Mouse (Mus musculus) heart, embryonic 14.5 days (tissue): Measurements from ENCODE around the gene Rgp1. TPM values are rescaled to one million over a fixed set of nuclear protein-coding genes. Genes with fewer than 3 reads are reported as not detected.
"Not testable (repeated sequence)": the region's sequence is repeated elsewhere in the genome, so short reads cannot be mapped to it uniquely, and the experiment has no call there.

Experiments used
- ATAC-seq: fragments of 200-750 bp; cut with Nextera tagmentation; 2 replicates; pipeline ENCODE4 v1.8.0; 2017; ENCODE audit warnings: low read depth, moderate TSS enrichment; ENCODE audit not compliant: insufficient number of reproducible peaks, insufficient read depth, low FRiP score
- H3K27ac ChIP-seq, 2 experiments: fragments of 200-500 bp in 1 of 2; fragments of 300-500 bp in 1 of 2; sonication (generic) in 1 of 2; replicated peaks in 1 of 2; 2 replicates each; pipeline ENCODE4 v1.5.1; 2012 to 2014; ENCODE audit warnings: low read depth in 2 of 2, low read length in 2 of 2, control low read depth in 1 of 2, mild to moderate bottlenecking in 1 of 2, mixed read lengths in 1 of 2; ENCODE audit not compliant: control insufficient read depth in 1 of 2, insufficient read depth in 1 of 2
- H3K27me3 ChIP-seq: fragments of 300-500 bp; sonication (generic); 2 replicates; pipeline ENCODE4 v1.6.1; 2014; ENCODE audit warnings: mild to moderate bottlenecking, low read length, control low read depth; ENCODE audit not compliant: control insufficient read depth, insufficient read depth
- H3K36me3 ChIP-seq: fragments of 300-500 bp; sonication (generic); 2 replicates; pipeline ENCODE4 v1.6.1; 2014; ENCODE audit warnings: mild to moderate bottlenecking, control low read depth, low read length, mixed read lengths; ENCODE audit not compliant: control insufficient read depth, insufficient read depth
- H3K4me1 ChIP-seq, 2 experiments: fragments of 200-500 bp in 1 of 2; fragments of 300-500 bp in 1 of 2; sonication (generic) in 1 of 2; 2 replicates each; pipeline ENCODE4 v1.6.1; 2012 to 2014; ENCODE audit warnings: low read length in 2 of 2, control low read depth in 1 of 2, mixed read lengths in 1 of 2; ENCODE audit not compliant: control insufficient read depth in 2 of 2, insufficient read depth in 2 of 2
- H3K4me2 ChIP-seq: fragments of 300-500 bp; sonication (generic); 2 replicates; pipeline ENCODE4 v1.6.1; 2014; ENCODE audit warnings: mild to moderate bottlenecking, low read length
- H3K4me3 ChIP-seq, 2 experiments: fragments of 200-500 bp in 1 of 2; fragments of 300-500 bp in 1 of 2; sonication (generic) in 1 of 2; 2 replicates each; pipeline ENCODE4 v1.5.1; 2012 to 2014; ENCODE audit warnings: low read length in 2 of 2, mild to moderate bottlenecking in 2 of 2, control low read depth in 1 of 2, low read depth in 1 of 2, moderate library complexity in 1 of 2; ENCODE audit not compliant: control insufficient read depth in 1 of 2, insufficient read depth in 1 of 2
- H3K9ac ChIP-seq: fragments of 300-500 bp; sonication (generic); 2 replicates; pipeline ENCODE4 v1.6.1; 2014; ENCODE audit warnings: mild to moderate bottlenecking, low read length
- H3K9me3 ChIP-seq: fragments of 300-500 bp; sonication (generic); 2 replicates; pipeline ENCODE4 v1.6.1; 2016; ENCODE audit warnings: low read length, control low read depth; ENCODE audit not compliant: control insufficient read depth
- WGBS: fragments of 180-500 bp; shearing (Covaris S2); extraction: QIAGEN DNeasy Blood & Tissue Kit; methylation state at CpG from one replicate; pipeline ENCODE4 v1.1.7; 2014; 5-methylcytosine and 5-hydroxymethylcytosine counted together
- polyA plus RNA-seq: library from polyadenylated mRNA; unstranded; fragments of >200 nt; fragmentation: Nextera tagmentation; extraction: Ambion mirVana; gene quantifications from 2 replicates; pipeline ENCODE4 v1.2.1, GENCODE M21; 2014

Rgp1 gene
- polyA plus RNA-seq, 1 experiment from 2014 or later = 18.3 TPM

- no peaks in the 10 kb centered on the region for H3K4me1 ChIP-seq
- no peaks in the 10 kb centered on the region for H3K9me3 ChIP-seq
- no peak overlapping the region for H3K4me3 ChIP-seq
- no peaks in the 10 kb centered on the region for H3K27me3 ChIP-seq
- no peak overlapping the region for H3K9ac ChIP-seq
- no peak overlapping the region for H3K27ac ChIP-seq
- no peak overlapping the region for H3K4me2 ChIP-seq
- ATAC-seq = no peak
- 88% methylated on average over 12 of the region's 12 CpGs for WGBS
- H3K36me3 ChIP-seq = peaks cover 100% of the 10 kb centered on the region
These were observed 32.0 kb upstream of the Rgp1 start for GRCm38 (mm10) chr4:43546375-43547047.

- H3K36me3 ChIP-seq = peaks cover 100% of the 10 kb centered on the region
- no peak overlapping the region for H3K4me2 ChIP-seq
- H3K27me3 ChIP-seq = no peaks in the 10 kb centered on the region
- H3K27ac ChIP-seq = no peak overlapping the region
- no peak overlapping the region for H3K4me3 ChIP-seq
- no peaks in the 10 kb centered on the region for H3K4me1 ChIP-seq
- no peak for ATAC-seq
- no peak overlapping the region for H3K9ac ChIP-seq
- H3K9me3 ChIP-seq = peaks cover 2% of the 10 kb centered on the region
- WGBS = 93% methylated on average over 8 of the region's 8 CpGs
These were observed 31.4 kb upstream of the Rgp1 start for GRCm38 (mm10) chr4:43547160-43547559.

DNA sequence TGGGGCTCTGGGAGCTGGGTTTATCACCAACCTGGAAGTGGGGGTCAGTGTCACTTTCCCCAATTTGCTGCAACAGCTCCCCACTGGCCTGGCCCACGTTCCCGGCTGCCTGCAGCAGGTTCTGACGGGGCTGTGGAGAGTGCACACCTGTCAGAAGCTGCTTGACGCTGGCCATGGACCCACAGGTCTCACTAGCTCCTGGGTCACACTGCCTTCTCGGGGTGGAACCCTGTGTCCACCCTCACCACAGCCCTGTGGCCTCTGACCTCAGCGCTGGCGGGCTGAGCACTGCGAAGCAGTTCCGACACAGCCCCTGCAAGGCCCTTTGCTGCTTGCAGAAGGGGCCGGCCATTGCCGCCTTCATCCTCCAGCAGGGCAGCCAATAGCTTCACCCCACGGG, 29.5 kb upstream of the Rgp1 start:
- H3K36me3 ChIP-seq = peaks cover 100% of the 10 kb centered on the region

GRCm38 (mm10) chr4:43551854-43552253, 26.7 kb upstream of the Rgp1 start:
- not testable (repeated sequence) for H3K4me2 ChIP-seq, H3K4me3 ChIP-seq, H3K4me1 ChIP-seq, H3K27me3 ChIP-seq, ATAC-seq, H3K9ac ChIP-seq, H3K9me3 ChIP-seq, H3K27ac ChIP-seq
- H3K36me3 ChIP-seq = peaks cover 100% of the 10 kb centered on the region
- WGBS = 78% methylated on average over 6 of the region's 6 CpGs

More for the DNA sequence above, 29.5 kb upstream of the Rgp1 start:
- no peak overlapping the region for H3K27ac ChIP-seq
- H3K9ac ChIP-seq = no peak overlapping the region
- H3K9me3 ChIP-seq = peaks cover 6% of the 10 kb centered on the region
- no peak for ATAC-seq
- H3K4me2 ChIP-seq = no peak overlapping the region
- no peaks in the 10 kb centered on the region for H3K27me3 ChIP-seq
- 86% methylated on average over 12 of the region's 12 CpGs for WGBS
- no peak overlapping the region for H3K4me3 ChIP-seq
- H3K4me1 ChIP-seq = no peaks in the 10 kb centered on the region

DNA sequence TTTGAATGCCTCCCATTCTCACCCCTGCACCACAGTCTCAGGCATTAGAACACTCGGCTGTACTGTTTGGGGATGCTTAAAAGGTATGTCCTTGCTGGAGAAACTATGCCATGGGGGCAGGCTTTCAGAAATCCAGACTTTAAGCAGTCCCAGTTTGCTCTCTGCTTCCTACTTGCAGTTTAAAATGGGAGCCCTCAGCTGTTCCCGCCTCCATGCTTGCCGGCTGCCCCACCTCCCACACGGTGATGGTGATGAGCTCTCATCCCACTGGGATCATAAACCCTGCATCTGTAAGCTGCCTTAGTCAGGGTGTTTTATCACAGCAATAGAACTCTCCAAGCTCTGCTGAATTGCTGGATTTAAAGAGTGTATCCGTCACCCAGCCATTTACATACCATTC, 26.1 kb upstream of the Rgp1 start:
- no peak overlapping the region for H3K4me3 ChIP-seq
- no peak overlapping the region for H3K4me2 ChIP-seq
- H3K9me3 ChIP-seq = peaks cover 6% of the 10 kb centered on the region
- H3K36me3 ChIP-seq = peaks cover 100% of the 10 kb centered on the region
- H3K9ac ChIP-seq = no peak overlapping the region
- no peak overlapping the region for H3K27ac ChIP-seq
- no peak for ATAC-seq
- WGBS = 96% methylated on average over 5 of the region's 5 CpGs
- no peaks in the 10 kb centered on the region for H3K27me3 ChIP-seq
- H3K4me1 ChIP-seq = peaks cover 4 to 6% of the 10 kb centered on the region in 2 experiments

- H3K36me3 ChIP-seq = peaks cover 86% of the 10 kb centered on the region
- ATAC-seq = no peak
- peaks cover 6% of the 10 kb centered on the region for H3K9me3 ChIP-seq
- H3K4me3 ChIP-seq = no peak overlapping the region
- no peaks in the 10 kb centered on the region for H3K27me3 ChIP-seq
- peaks cover 16 to 21% of the 10 kb centered on the region in 2 experiments for H3K4me1 ChIP-seq
- no peak overlapping the region for H3K9ac ChIP-seq
- H3K27ac ChIP-seq = no peak overlapping the region
- no peak overlapping the region for H3K4me2 ChIP-seq
These were observed 24.6 kb upstream of the Rgp1 start for GRCm38 (mm10) chr4:43553891-43554290.

GRCm38 (mm10) chr4:43555926-43556325, 22.6 kb upstream of the Rgp1 start:
- peaks cover 31 to 41% of the 10 kb centered on the region in 2 experiments for H3K4me1 ChIP-seq
- H3K4me3 ChIP-seq = no peak overlapping the region
- no peak overlapping the region for H3K4me2 ChIP-seq
- peaks cover 70% of the 10 kb centered on the region for H3K36me3 ChIP-seq
- ATAC-seq = no peak
- H3K27ac ChIP-seq = no peak overlapping the region
- WGBS = 97% methylated on average over 7 of the region's 7 CpGs
- no peak overlapping the region for H3K9ac ChIP-seq
- H3K9me3 ChIP-seq = peaks cover 6% of the 10 kb centered on the region
- no peaks in the 10 kb centered on the region for H3K27me3 ChIP-seq
